Mouse (Mus musculus) embryonic stem cell, embryonic (primary cell): ENCODE data around the gene Gtf3c2.

ENCODE experiments used
- CTCF ChIA-PET, 4 experiments: fragments of 300-600 bp in 2 of 4; fragments of 350-600 bp in 2 of 4; sonication (Branson Sonifier 250); formaldehyde crosslinking; loops; one replicate each; lab custom pipeline; 2022; ENCODE audit warnings: inconsistent platforms in 2 of 4; lab: Charles Lee
- POLR2A ChIA-PET, 4 experiments: fragments of 300-600 bp in 2 of 4; fragments of 350-600 bp in 2 of 4; sonication (Branson Sonifier 250); formaldehyde crosslinking; loops; one replicate each; lab custom pipeline; 2022; ENCODE audit warnings: antibody characterized with exemption in 4 of 4, inconsistent platforms in 1 of 4; lab: Charles Lee

The Gtf3c2 gene

DNA sequence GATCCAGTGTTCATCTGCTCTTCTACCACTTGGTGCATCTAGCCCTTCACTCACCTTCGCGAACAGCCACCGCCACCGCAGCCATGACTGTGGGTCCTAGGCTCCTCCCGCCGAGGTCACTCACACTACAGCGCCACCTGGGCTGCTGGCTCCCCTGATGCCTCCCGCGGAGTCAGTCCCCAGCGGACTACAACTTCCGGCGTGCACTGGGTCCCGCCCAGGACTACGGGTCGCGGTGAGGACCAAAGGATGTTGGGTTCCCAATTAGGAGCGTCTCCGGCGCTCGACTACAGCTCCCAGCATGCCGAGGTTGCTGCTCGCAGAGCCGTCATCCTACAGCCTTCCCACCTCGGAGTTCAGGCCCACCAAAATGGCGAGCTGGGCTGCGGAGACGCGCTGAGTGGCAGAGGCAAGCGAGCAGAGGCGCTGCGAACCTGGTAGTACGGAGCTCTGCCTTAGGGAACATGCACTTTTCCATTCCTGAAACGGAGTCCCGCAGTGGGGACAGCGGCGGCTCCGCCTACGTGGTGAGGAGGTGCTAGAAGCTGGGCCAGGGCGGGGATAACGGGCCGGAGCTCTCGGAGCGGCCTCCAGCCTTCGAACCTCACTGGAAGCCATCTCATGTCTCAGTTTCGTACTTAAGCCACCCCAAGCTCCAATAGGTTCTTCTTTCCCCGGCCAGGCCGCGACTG lies 13.1 kb upstream of the Gtf3c2 start, which contains the start of the genes Snx17 and Eif2b4:
TSS of gene Snx17 (plus strand) at position 289 of the 692 bp plus-strand sequence.
TSS of gene Eif2b4 (minus strand) at position 492 of the 692 bp plus-strand sequence.
- ChIA-PET POLR2A (interaction anchor here (0.6 to 17.1 kb wide), 49 partner anchors 9 to 480 kb away, joined by 3 to 263 read pairs (median 6); partner anchors contain the start of genes Gm29609 (in 4 of the 4), Gtf3c2 (in 4 of the 4), Zfp513 (in 4 of the 4) and Atraid (in 2 of the 4)), CTCF (interaction anchor here (0.5 to 2.2 kb wide), 13 partner anchors 9 to 278 kb away, joined by 3 to 14 read pairs (median 4); partner anchors contain the start of genes Gm29609 (in 3 of the 4), Gtf3c2 (in 3 of the 4), Zfp512 (in 1 of the 4) and Zfp513 (in 1 of the 4))

DNA sequence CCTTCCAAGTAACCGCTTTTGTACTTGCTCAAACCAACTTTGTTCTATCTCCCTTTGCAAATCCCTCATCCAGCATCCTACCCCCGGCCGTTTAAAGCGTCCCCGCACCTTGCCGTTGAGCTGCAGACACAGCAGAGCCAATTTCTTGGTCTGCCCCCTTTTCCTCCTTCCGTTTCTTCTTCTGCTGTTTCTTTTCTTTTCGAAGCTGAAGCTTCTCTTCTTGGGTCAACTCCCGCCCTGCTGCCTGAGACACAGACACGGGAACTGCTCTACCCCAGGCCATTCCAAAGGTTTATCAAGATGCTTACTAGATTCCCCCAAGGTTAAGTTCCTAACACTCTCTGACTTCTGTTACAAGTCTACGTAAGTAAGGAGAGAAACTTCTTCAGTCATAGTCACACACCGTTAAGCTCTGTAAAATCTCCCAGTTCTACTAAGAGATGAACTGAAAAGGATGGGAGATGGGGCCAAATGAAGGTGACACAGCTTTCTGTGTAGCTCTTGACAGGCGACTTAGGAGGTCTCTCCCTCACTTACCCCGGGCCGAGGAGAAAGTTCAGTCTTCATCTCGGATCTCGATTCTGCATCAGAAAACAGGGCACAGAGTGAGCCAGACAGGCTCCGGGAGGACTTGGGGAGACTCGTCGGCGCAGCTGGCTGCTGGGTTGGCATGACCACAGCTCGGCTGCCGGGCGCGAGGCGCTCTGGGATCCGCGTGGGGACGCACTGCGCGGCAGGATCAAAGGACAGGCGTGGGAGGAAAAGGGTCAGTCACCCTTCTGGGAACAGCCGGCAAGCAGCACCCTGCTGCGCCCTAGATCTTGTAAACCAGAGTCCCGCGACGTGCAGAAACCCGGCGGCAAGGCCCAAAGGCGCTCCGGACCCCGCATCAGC lies 12.3 kb upstream of the Gtf3c2 start:
- ChIA-PET POLR2A (interaction anchor here (0.6 to 17.1 kb wide), 50 partner anchors 9 to 1593 kb away, joined by 3 to 263 read pairs (median 6); partner anchors contain the start of genes Gm29609 (in 4 of the 4), Gtf3c2 (in 4 of the 4), Zfp513 (in 4 of the 4) and Atraid (in 3 of the 4)), CTCF (interaction anchor here (0.6 to 2.2 kb wide), 15 partner anchors 10 to 277 kb away, joined by 3 to 14 read pairs (median 4); partner anchors contain the start of genes Gm29609 (in 2 of the 4), Gtf3c2 (in 2 of the 4) and Zfp513 (in 1 of the 4))

DNA sequence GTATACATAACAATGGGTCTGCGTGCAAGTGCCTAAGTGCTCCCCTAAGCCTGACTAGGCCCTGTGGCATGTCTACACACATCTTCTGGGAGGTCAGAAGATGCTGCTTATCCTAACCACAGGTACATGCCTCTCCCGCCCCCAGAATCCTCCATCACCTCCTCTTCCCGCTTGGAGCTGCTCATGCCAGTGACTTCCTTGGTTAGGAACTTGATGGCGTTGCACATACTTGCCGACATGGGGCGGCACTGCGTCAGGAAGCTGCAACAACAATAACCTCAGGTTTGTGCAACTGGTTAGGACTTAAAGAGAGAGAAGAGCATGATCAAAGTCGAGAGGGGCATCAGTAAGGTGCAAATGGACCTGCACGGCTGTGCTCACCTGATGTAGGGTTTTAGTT lies 10.3 kb upstream of the Gtf3c2 start:
- ChIA-PET CTCF (interaction anchor here in 3 of 4 experiments (0.5 to 1.6 kb wide), 12 partner anchors 10 to 1547 kb away, joined by 3 to 7 read pairs (median 4); partner anchors contain the start of genes Gm29609 (in 3 of the 3), Gtf3c2 (in 3 of the 3), Zfp513 (in 2 of the 3) and Atraid (in 1 of the 3)), POLR2A (interaction anchor here in 3 of 4 experiments (0.6 to 17.1 kb wide), 16 partner anchors 8 to 283 kb away, joined by 3 to 263 read pairs (median 4); partner anchors contain the start of genes Gm29609 (in 3 of the 3), Gtf3c2 (in 3 of the 3), Zfp513 (in 3 of the 3) and Slc5a6 (in 2 of the 3))

DNA sequence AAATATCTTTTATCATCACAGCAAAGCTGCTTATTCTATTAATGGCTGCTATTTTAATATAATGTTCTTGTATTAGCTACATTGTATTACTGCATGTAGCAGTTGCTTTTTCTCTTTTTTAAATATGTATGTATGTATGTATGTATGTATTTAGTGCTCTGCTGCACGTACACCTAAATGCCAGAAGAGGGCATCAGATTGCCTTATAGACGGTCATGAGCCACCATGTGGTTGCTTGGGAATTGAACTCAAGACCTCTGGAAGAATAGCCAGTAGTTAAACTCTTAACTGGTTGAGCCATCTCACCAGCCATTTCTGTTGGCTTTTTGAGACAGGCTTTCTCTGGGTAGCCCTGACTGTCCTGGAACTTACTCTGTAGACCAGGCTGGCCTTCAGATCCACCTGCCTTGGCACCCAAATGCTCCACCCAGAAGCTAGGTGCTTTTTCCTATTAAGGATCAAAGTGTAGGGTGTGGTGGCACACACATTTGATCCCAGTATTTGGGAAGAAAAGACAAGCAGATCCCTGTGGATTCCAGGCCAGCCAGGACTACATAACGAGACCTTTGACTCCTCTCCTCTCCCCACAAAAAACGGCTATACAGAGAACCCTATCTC lies 8.4 kb upstream of the Gtf3c2 start:
- ChIA-PET CTCF (interaction anchor here in 3 of 4 experiments (0.9 to 1.6 kb wide), 4 partner anchors 136 to 140 kb away, joined by 3 to 7 read pairs (median 5); partner anchors contain the start of genes Atraid (in 1 of the 3) and Slc5a6 (in 1 of the 3)), POLR2A (interaction anchor here in 3 of 4 experiments (0.6 to 5.9 kb wide), 14 partner anchors 9 to 985 kb away, joined by 3 to 48 read pairs (median 4); partner anchors contain the start of genes Zfp513 (in 2 of the 3), Gm29609 (in 1 of the 3) and Gtf3c2 (in 1 of the 3))

DNA sequence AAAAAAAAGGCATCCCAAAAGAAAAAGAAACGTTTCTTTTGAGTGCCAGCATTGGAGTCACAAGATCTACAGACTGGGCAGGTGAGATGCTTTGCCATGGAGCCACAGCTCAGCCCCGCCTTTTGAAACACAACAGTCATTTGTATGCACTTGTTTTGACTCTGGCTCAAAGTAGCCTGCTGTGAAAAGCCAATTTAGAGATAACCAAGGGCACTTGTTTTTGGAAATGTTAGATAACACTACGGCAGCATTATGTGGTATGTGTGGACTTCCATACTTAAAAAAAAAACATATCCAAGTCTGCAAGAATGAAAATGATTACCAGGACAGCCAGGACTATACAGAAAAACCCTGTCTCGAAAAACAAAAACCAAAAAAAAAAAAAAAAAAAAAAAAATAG lies 3.7 kb upstream of the Gtf3c2 start:
- ChIA-PET POLR2A (interaction anchor here in 3 of 4 experiments (0.7 to 5.9 kb wide), 5 partner anchors 11 to 1089 kb away, joined by 3 to 48 read pairs (median 4); partner anchors contain the start of gene Zfp513 (in 1 of the 3)), CTCF (no interaction called here)

DNA sequence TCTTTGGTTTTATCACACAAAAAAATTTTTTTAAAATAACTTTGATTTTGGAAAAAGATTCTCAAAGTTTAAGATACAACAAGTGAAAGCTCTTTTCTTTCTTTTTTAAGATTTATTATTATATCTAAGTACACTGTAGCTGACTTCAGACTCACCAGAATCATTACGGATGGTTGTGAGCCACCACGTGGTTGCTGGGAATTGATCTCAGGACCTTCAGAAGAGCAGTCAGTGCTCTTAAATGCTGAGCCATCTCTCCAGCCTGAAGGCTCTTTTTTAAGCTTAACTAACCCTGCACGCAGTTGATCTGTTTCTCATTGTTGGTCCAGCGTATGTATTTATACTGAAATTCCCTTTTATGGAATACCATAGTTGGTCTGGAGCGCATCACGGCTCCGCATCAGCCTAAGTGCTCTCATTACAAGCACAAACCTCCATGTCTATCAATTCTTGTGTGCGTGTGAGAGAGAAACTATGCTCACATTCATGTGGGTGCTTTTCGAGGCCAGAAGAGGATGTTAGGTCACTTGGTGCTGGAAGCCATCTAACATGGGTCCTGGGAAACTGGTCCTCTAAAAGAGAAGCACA lies 1.3 kb upstream of the Gtf3c2 start:
- ChIA-PET POLR2A (interaction anchor here (0.5 to 3.9 kb wide), 36 partner anchors 10 to 295 kb away, joined by 3 to 263 read pairs (median 13); partner anchors contain the start of genes Eif2b4 (in 4 of the 4), Snx17 (in 4 of the 4), Zfp513 (in 4 of the 4) and Atraid (in 2 of the 4)), CTCF (interaction anchor here in 2 of 4 experiments (2.5 to 2.8 kb wide), 2 partner anchors 9 to 11 kb away, joined by 7 to 14 read pairs; partner anchors contain the start of genes Eif2b4 (in 1 of the 2) and Snx17 (in 1 of the 2))

DNA sequence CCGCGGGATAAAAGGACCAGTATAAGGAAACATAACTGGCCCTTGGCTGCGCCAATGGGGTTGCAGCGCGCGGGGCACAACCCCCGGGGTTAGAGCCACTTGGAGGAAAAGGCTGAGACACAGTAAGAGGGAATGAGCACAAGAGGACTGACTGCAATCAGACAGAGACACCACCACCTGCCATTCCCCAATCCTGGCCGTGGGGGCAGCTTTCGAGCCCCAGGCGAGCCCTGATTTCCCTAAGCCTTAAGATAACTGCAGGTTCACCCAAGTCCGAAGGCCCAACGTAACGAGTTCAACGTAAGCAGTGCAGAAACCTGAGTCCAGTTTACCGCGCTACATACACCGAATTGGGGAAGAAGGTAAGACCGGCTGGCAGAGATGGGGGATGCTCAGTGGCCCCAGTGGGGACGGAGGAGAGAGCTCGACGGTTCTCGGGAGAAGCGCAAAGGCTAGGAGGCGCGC lies 611 bp downstream of the Gtf3c2 start:
- POLR2A ChIA-PET = interaction anchor here (0.6 to 3.9 kb wide), 95 partner anchors 8 to 1279 kb away, joined by 3 to 263 read pairs (median 5); partner anchors contain the start of genes Eif2b4 (in 4 of the 4), Snx17 (in 4 of the 4), Zfp513 (in 4 of the 4) and Agbl5 (in 3 of the 4)

DNA sequence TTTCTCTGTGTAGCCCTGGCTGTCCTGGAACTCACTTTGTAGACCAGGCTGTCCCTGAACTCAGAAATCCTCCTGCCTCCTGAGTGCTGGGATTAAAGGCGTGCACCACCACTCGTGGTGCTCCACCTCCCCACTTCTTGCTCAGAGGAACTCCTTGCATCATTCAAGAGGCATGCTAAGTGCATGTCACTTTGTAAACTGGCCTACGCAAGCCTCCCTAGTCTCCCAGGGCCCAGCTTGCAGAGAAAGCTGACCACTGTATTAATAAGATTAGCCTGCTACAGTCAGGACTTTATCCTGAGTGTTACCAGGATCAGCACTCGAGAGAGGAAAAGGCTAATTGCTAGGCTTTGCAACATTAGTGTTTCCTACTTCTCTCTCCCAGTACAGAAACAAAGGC lies 11.3 kb downstream of the Gtf3c2 start:
- ChIA-PET POLR2A (interaction anchor here (0.7 to 13.8 kb wide), 14 partner anchors 9 to 120 kb away, joined by 3 to 141 read pairs (median 6); partner anchors contain the start of genes Gm29609 (in 4 of the 4), Gtf3c2 (in 4 of the 4), Mpv17 (in 2 of the 4) and Atraid (in 1 of the 4)), CTCF (interaction anchor here in 3 of 4 experiments (0.6 to 1.3 kb wide), 3 partner anchors 24 to 186 kb away, joined by 4 to 5 read pairs (median 4); partner anchors contain the start of genes Eif2b4 (in 1 of the 3) and Snx17 (in 1 of the 3))

More for the DNA sequence above, 611 bp downstream of the Gtf3c2 start:
- CTCF ChIA-PET = interaction anchor here (0.6 to 2.8 kb wide), 11 partner anchors 11 to 273 kb away, joined by 3 to 14 read pairs (median 4); partner anchors contain the start of genes Eif2b4 (in 2 of the 4), Snx17 (in 2 of the 4), Atraid (in 1 of the 4) and Slc5a6 (in 1 of the 4)

DNA sequence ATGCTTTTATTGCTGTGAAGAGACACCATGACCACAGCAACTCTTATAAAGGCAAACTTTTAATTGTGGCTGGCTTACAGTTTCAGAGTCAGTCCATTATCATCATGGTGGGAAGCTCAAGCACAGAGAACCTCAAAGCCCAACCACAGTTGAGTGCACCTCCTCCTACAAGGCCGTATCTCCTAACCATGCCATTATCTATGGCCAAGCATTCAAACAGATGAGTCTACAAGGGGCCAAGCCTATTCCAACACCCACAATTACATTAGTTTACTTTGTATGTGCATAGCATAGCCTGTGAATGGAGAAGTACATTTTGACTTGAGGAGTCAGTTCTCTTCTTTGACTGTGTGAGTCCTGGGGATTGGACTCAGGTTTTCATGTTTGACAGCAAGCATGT lies 15.1 kb downstream of the Gtf3c2 start:
- POLR2A ChIA-PET = interaction anchor here in 3 of 4 experiments (1.1 to 13.8 kb wide), 8 partner anchors 9 to 99 kb away, joined by 3 to 141 read pairs (median 4); partner anchors contain the start of genes Mpv17 (in 2 of the 3), Gm29609 (in 1 of the 3), Gtf3c2 (in 1 of the 3) and Ucn (in 1 of the 3)
- CTCF ChIA-PET = no interaction called here

DNA sequence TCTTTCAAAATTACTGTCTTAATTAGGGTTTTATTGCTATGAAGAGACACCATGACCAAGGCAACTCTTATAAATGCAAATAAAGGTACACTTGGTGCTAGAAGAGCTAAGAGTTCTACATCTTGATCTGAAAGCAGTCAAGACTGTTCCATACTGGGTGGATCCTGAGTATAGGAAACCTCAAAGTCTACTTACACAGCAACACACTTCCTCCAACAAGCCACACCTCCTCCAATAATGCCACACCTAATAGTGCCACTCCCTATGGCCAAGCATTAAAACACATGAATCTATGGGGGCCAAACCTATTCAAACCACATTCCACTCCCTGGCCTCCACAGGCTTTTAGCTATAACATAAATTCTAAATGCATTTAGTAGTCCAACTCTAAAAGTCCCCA lies 17.5 kb downstream of the Gtf3c2 start:
- CTCF ChIA-PET = interaction anchor here in 1 of 4 experiments (0.6 kb wide), 1 partner anchor 264 kb away, joined by 3 read pairs; no protein-coding TSS in a partner anchor
- POLR2A ChIA-PET = interaction anchor here in 3 of 4 experiments (1.0 to 13.8 kb wide), 21 partner anchors 7 to 114 kb away, joined by 3 to 141 read pairs (median 5); partner anchors contain the start of genes Mpv17 (in 3 of the 3), Gm29609 (in 2 of the 3), Gtf3c2 (in 2 of the 3) and Atraid (in 1 of the 3)

DNA sequence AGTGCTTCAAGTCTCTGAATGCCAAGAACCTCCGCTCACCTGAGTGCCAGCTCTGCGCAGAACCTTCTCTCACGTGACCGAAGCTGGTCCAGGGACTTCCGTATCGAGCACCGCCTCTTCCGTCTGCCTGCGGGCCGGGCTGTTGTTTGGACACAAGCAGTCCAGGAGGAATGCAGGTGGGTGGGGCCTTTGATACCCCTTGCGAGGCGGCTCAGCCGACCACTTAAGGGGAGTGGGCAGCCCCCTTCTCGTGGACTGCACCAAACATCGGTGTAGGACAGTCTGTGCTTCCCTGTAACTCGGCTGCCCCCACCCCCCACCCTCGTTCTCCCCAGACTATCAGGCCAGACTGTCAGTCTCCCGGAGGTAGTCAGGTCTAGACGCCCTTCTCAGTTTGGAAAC lies 25.8 kb downstream of the Gtf3c2 start, which contains the start of gene Mpv17:
TSS of gene Mpv17 (minus strand) at position 100 of the 402 bp plus-strand sequence.
- ChIA-PET CTCF (interaction anchor here in 2 of 4 experiments (0.5 to 0.6 kb wide), 3 partner anchors 106 to 239 kb away, joined by 3 to 5 read pairs (median 4); partner anchors contain the start of gene Slc5a6 (in 1 of the 2)), POLR2A (interaction anchor here (0.7 to 11.5 kb wide), 39 partner anchors 8 to 247 kb away, joined by 3 to 141 read pairs (median 5); partner anchors contain the start of genes Ucn (in 3 of the 4), Cad (in 2 of the 4), Eif2b4 (in 2 of the 4) and Gm29609 (in 2 of the 4))

DNA sequence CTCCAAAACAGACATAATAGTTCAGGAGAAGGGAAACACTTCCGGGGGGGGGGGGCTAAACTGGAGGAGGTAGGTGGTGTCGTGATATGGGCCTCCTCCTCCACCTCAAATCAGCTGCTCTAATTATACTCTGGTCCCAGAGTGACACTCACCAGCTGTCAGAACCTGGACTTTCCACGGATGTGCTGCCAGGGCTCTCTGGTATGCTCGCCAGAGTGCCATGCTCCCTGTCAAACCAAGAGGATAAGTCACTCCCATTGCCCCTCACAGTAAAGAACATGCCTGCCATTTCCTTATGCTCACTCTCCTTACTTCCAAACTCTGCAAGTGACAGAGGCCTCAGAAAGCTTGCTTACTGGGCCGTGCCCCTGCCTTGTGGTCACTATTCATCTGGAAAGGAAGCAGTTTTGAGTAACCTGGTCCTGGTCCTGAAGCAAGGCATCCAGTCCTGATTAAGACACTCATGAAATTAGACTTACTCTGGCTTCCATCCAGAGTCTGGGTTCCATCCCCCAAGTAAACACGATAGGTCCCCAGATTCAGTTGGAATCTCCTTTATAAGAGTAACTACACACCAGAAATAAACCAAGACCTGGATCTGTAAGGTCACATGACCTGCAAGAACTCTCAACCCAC lies 26.3 kb downstream of the Gtf3c2 start:
- ChIA-PET POLR2A (interaction anchor here (0.7 to 11.5 kb wide), 38 partner anchors 9 to 246 kb away, joined by 3 to 141 read pairs (median 4); partner anchors contain the start of genes Ucn (in 3 of the 4), Cad (in 2 of the 4), Eif2b4 (in 2 of the 4) and Gm29609 (in 2 of the 4)), CTCF (interaction anchor here in 2 of 4 experiments (0.5 to 0.6 kb wide), 2 partner anchors 105 to 239 kb away, joined by 3 to 4 read pairs; partner anchors contain the start of gene Slc5a6 (in 1 of the 2))

DNA sequence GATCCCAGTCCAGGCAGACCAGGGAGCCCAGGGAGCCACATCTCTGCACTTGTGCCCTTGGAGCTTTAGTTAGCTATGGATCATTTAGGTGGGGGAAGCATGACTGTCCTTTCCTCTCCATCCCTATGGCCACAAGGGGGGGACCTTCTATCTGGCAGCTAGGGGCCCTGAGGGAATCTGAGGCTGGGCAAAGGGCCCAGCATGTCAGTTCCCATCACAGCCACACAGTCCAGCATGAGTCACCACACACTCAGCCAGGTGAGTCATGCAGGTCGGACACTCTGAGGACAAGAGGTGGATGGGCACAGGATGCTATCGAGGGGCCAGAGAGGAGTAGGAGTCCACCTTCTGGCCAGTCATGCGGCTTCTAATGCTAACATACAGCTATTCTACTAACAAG lies 28.2 kb downstream of the Gtf3c2 start:
- CTCF ChIA-PET = interaction anchor here in 2 of 4 experiments (0.6 to 2.3 kb wide), 4 partner anchors 13 to 69 kb away, joined by 3 to 6 read pairs (median 4); partner anchors contain the start of genes Trim54 (in 1 of the 2) and Ucn (in 1 of the 2)

More for the DNA sequence above, 28.2 kb downstream of the Gtf3c2 start:
- POLR2A ChIA-PET = interaction anchor here (0.5 to 11.5 kb wide), 21 partner anchors 12 to 169 kb away, joined by 3 to 141 read pairs (median 5); partner anchors contain the start of genes Gm29609 (in 3 of the 4), Gtf3c2 (in 3 of the 4), Ucn (in 2 of the 4) and Eif2b4 (in 1 of the 4)
